9 mouse cellular contexts compared by ENCODE assay signal in genomic region chr10:14195778-14196650, GRCm38 (mm10).
DNase-seq lines count a peak whose midpoint lies in the region; ATAC-seq lines count a peak whose summit lies in the region.
"Had no signal": no experiment of that assay in that cellular context is flagged by ENCODE, and none has a peak within 500 bp of the region (broad histone marks: within the 10 kb centered on the region; RNA-seq: fewer than 3 reads in every experiment).

No protein-coding gene starts in this region.

- H3K36me3 ChIP-seq in heart, embryonic 10.5 days = no peaks in the 10 kb centered on the region
- H3K36me3 ChIP-seq in hindbrain, embryonic 11.5 days (ENCODE audit: control insufficient read depth, insufficient read depth, low read length) = no peaks in the 10 kb centered on the region

- H3K27ac ChIP-seq in heart, embryonic 10.5 days = no peak overlapping the region
- no peak overlapping the region for H3K27ac ChIP-seq in hindbrain, embryonic 11.5 days (ENCODE audit: low read depth, low read length)
- H3K27ac ChIP-seq: macrophage had no signal

- WGBS in heart, embryonic 10.5 days = 81% methylated on average over 17 of the region's 17 CpGs
- 75% methylated on average over 17 of the region's 17 CpGs for WGBS in hindbrain, embryonic 11.5 days

- DNase-seq in heart, adult 11 months = peak; percentile 82
- no peak for DNase-seq in heart, embryonic 10.5 days (ENCODE audit: low spot score)
- DNase-seq in hindbrain, embryonic 11.5 days (ENCODE audit: low spot score) = peak; percentile 19
- DNase-seq in layer of hippocampus, postnatal 10 days (ENCODE audit: low spot score in 2 of 2) = peak; percentile 73 to 78
- DNase-seq in right cerebral cortex, adult 18-20 months = peak; percentile 86
- no peak for DNase-seq in adrenal gland, adult 18-20 months (ENCODE audit: low spot score in 2 of 2)
- no peak for DNase-seq in testis, postnatal 14 days (ENCODE audit: low spot score)
- no peak for DNase-seq in thymus, postnatal 36 days

- H3K4me3 ChIP-seq in heart, embryonic 10.5 days = no peak overlapping the region
- no peak overlapping the region for H3K4me3 ChIP-seq in hindbrain, embryonic 11.5 days (ENCODE audit: low read depth, low read length)

- peak; percentile 68; the same call in 1 of the 2 replicates for ATAC-seq in hindbrain, embryonic 11.5 days (ENCODE audit: low FRiP score)

- no peaks in the 10 kb centered on the region for H3K9me3 ChIP-seq in heart, embryonic 10.5 days
- H3K9me3 ChIP-seq in hindbrain, embryonic 11.5 days (ENCODE audit: control insufficient read depth, low read length) = no peaks in the 10 kb centered on the region

- no peaks in the 10 kb centered on the region; the same call in 1 of the 2 replicates for H3K27me3 ChIP-seq in heart, embryonic 10.5 days (ENCODE audit: insufficient read depth, poor library complexity, severe bottlenecking)
- no peaks in the 10 kb centered on the region for H3K27me3 ChIP-seq in hindbrain, embryonic 11.5 days (ENCODE audit: control insufficient read depth, insufficient read depth, low read length)

- H3K4me1 ChIP-seq in heart, embryonic 10.5 days = peaks cover 8% of the 10 kb centered on the region; the same call in 1 of the 2 replicates
- H3K4me1 ChIP-seq in hindbrain, embryonic 11.5 days (replicated peaks; ENCODE audit: control insufficient read depth, insufficient read depth, low read length) = no peaks in the 10 kb centered on the region

- no peak overlapping the region for H3K9ac ChIP-seq in hindbrain, embryonic 11.5 days (ENCODE audit: low read depth, low read length)

- no peak overlapping the region for H3K4me2 ChIP-seq in hindbrain, embryonic 11.5 days (replicated peaks; ENCODE audit: low read depth, low read length)

Comparison
In these comparisons a context has a peak if more than half of its experiments do, and no peak if none do; other contexts are left out.
1. DNase-seq: peak in heart, adult 11 months (single experiment), hindbrain, embryonic 11.5 days (single experiment), layer of hippocampus, postnatal 10 days (2 of 2) and right cerebral cortex, adult 18-20 months (single experiment); none in heart, embryonic 10.5 days (single experiment), adrenal gland, adult 18-20 months (0 of 2), testis, postnatal 14 days (single experiment) and thymus, postnatal 36 days (0 of 2).